Mouse (Mus musculus) olfactory bulb, adult 2 months (tissue): Measurements from ENCODE around the gene Camta1. TPM values are rescaled to one million over a fixed set of nuclear protein-coding genes. Genes with fewer than 3 reads are reported as not detected.

Experiments
- H3K27ac ChIP-seq: fragments of 200-500 bp; 2 replicates; pipeline ENCODE4 v1.5.1; 2012; ENCODE audit warnings: low read depth, low read length; ENCODE audit not compliant: insufficient read depth
- H3K4me1 ChIP-seq: fragments of 200-500 bp; 2 replicates; pipeline ENCODE4 v1.6.1; 2012; ENCODE audit warnings: low read length; ENCODE audit not compliant: control insufficient read depth, insufficient read depth
- H3K4me3 ChIP-seq: fragments of 200-500 bp; 2 replicates; pipeline ENCODE4 v1.5.1; 2012; ENCODE audit warnings: mild to moderate bottlenecking, low read depth, low read length, moderate library complexity; ENCODE audit not compliant: insufficient read depth
- CTCF ChIP-seq: fragments of 200-500 bp; IDR thresholded peaks from 2 replicates; pipeline ENCODE4 v1.5.1; 2012; ENCODE audit warnings: low read depth, mild to moderate bottlenecking, low read length, moderate library complexity; ENCODE audit not compliant: insufficient read depth
- POLR2A ChIP-seq: fragments of 200-500 bp; IDR thresholded peaks from 2 replicates; pipeline ENCODE4 v1.6.1; 2012; ENCODE audit warnings: mild to moderate bottlenecking, low read depth, low read length, moderate library complexity; ENCODE audit not compliant: insufficient read depth
- WGBS: fragments of 180-500 bp; shearing (Covaris S2); methylation state at CpG from one replicate; pipeline ENCODE4 v1.1.7; 2018; 5-methylcytosine and 5-hydroxymethylcytosine counted together
- polyA plus RNA-seq: library from polyadenylated mRNA; stranded (reverse); fragments of >200 nt; gene quantifications from 2 replicates; pipeline ENCODE4 v1.2.4, GENCODE M21; 2012; ENCODE audit warnings: low replicate concordance; ENCODE audit not compliant: missing spikeins, insufficient read depth, insufficient read length

The Camta1 gene
- polyA plus RNA-seq, 1 experiment = 363 TPM

DNA sequence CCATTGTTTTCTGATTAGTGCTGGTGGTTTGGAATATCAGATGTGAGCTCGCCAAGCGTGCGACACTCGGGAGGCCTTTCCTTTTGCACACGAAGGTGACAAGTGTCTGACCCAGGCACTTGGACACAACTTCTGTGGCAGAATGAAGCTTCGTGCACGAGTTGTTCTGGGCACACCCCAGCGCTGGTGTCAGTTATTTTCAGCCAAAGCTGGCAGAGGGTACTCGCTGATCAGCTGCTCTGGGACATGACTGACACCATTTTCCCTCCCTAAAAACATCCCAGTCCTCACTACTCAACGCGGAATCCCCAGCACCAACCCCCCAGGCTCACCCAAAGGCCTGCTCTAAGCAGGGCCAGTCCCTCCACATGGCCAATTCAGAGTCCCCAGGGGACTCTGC is 423.8 kb downstream of the Camta1 start:
- TF ChIP-seq POLR2A (no peak), CTCF (no peak)
- Histone ChIP-seq H3K4me1 (no peaks in the 10 kb centered on the region), H3K4me3 (no peak overlapping the region), H3K27ac (no peak overlapping the region)
- WGBS = 77% methylated on average over 11 of the region's 11 CpGs

DNA sequence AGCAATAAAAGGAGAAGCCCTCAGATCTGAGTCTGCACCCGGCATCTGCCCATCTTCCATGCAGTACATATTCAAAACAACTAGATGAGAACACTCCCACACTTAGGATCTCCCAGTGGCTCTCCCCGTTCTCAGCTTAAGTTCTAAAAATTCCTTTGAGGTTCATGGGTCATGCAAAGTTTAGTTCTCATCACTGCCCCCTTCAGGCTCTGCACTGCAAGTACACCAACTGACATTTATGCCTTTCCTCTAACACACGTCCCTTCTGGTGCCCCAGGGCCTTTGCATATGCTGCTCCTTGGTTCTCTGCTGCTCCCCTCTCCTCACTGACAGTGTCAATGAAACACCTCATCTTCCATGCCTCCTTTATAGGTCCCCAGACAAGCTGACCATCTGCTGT is 436.5 kb downstream of the Camta1 start:
- Histone ChIP-seq H3K27ac (no peak overlapping the region), H3K4me3 (no peak overlapping the region), H3K4me1 (peaks cover 8% of the 10 kb centered on the region; the same call in 1 of the 2 replicates)
- TF ChIP-seq POLR2A (no peak), CTCF (no peak)
- WGBS = 85% methylated on average over 3 of the region's 3 CpGs

DNA sequence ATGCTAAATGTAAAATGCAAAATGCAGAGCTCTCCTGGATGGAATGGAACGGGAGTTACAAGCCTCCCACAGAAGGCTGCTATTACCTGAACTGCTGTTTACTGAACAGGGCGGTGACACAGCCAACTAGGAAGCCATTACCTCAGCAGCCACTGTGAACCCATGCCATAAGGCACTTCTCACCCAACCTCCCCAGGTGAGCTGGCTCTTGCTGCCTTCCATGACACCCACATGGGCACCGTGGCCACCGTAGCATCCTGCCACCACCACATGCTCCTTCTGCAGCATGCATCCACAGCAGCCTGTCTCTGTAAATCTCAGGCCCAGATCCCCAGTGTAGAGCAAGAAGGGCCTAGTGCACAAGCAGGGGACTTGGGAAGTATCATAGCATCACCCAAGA is 438.8 kb downstream of the Camta1 start:
- 89% methylated on average over 4 of the region's 4 CpGs for WGBS
- no peak overlapping the region for H3K4me3 ChIP-seq
- H3K27ac ChIP-seq = no peak overlapping the region
- H3K4me1 ChIP-seq = peaks cover 8% of the 10 kb centered on the region; the same call in 1 of the 2 replicates
- TF ChIP-seq POLR2A (no peak), CTCF (no peak)

DNA sequence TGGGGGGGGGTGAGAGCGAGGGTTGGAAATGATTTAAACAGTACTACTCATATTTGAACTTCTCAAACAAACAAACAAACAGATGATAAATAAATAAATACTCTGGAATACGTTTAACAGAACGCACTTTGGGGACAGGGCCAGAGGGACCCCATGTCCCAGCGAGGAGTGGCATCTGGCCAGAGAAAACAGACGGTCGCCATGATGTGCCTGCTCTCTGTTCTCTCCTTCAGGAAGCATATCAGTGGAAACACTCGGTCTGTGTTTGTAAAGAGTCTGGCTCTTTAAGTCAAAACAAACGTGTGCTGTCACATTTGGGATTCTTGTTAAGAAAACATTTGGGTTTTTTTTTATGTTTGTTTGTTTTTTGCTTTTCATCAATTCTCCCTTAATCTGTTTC is 439.3 kb downstream of the Camta1 start:
- 73% methylated on average over 8 of the region's 8 CpGs for WGBS
- no peak for TF ChIP-seq POLR2A
- no peak for TF ChIP-seq CTCF
- Histone ChIP-seq H3K27ac (no peak overlapping the region), H3K4me1 (peaks cover 8% of the 10 kb centered on the region; the same call in 1 of the 2 replicates), H3K4me3 (no peak overlapping the region)

DNA sequence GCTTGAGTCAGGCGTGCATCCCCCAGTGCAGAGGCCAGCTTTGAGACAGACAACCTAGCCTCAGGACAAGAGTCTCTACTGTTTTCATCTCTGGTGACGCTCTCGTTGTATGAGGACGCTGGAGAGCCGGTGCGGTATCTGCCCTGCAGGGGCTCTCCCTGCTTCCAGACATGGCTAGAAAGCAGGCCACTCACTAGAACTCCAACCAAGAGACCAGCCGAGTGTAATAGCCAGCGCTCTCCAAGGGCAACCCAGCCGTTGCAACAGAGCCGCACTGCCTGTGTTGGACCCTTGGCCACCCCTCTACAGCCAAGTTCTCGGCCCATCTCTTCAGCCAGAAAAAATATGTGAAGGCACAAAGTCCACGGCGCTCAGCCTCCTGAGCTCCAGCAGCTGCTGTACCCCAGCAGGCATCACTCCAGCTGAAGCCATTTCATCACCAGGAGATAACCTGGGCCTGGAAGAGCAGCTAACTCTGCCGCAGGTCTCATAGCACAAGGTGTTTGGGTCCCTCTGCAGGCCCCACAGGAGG is 443.3 kb downstream of the Camta1 start:
- WGBS = 92% methylated on average over 14 of the region's 14 CpGs
- H3K27ac ChIP-seq = no peak overlapping the region
- peaks cover 8% of the 10 kb centered on the region; the same call in 1 of the 2 replicates for H3K4me1 ChIP-seq
- no peak overlapping the region for H3K4me3 ChIP-seq
- TF ChIP-seq CTCF = no peak
- no peak for TF ChIP-seq POLR2A

DNA sequence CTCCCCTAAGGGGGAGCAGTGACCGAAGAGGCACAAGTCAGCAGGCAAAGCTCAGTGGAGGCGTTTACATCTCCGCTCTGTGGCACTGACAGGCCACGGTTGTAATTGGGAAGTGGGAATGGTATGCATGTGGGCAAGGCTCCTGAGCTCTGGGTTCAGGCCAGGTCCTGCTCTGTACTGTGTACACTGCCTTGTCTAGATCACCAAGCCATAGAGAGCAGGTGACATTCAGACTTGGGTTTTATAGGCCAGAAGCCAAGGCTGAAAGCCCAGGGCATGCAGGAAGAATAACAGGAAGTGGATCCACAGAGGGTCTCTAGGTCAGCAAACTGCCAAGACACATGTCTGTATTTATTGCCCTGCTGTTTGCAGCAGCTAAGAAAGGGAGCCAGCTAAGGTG is 445.9 kb downstream of the Camta1 start:
- no peak overlapping the region for H3K4me3 ChIP-seq
- H3K4me1 ChIP-seq = peaks cover 29% of the 10 kb centered on the region
- TF ChIP-seq POLR2A (no peak), CTCF (no peak)
- no peak overlapping the region for H3K27ac ChIP-seq
- WGBS = 92% methylated on average over 4 of the region's 4 CpGs

DNA sequence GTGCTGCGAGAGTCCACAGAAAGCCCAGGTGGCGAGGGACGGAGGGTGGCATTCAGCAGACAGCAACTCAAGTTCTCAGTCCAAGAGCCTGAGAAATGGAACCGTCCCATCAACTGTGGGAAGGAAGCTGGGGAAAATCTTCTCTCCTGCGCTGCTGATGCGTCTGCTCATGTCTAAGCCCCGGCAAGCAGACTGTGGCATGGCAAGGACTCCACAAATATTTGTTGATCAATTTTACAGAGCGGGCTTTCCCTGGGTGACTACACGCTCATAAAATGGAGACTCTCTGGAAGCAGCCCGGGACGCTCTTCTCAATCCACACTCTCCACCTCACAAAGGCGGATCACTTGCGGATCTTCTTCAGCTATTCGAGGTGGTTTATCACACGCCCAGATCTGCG is 446.3 kb downstream of the Camta1 start:
- 97% methylated on average over 16 of the region's 16 CpGs for WGBS
- TF ChIP-seq CTCF = no peak
- TF ChIP-seq POLR2A = no peak
- Histone ChIP-seq H3K4me1 (peaks cover 28% of the 10 kb centered on the region), H3K4me3 (no peak overlapping the region), H3K27ac (no peak overlapping the region)

DNA sequence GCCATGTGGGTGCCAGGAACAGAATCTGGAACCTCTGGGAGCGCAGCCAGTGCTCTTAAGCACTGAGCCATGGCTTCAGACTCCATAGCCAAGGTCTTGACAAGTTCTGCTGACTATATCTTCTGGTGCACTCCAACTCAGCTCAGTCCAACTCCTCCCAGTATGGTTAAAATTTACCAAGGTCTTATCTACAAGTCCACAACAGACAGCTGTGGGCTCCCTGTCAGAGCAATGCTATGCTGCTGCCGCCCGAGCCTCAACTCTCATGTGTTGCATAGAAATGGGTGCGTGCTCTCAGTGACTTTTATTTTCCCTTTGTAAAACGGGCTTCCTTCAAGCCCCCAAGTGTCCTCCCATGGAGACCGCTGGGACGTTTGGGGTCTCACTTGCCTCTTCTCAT is 446.7 kb downstream of the Camta1 start:
- Histone ChIP-seq H3K27ac (no peak overlapping the region), H3K4me3 (no peak overlapping the region), H3K4me1 (peaks cover 27% of the 10 kb centered on the region)
- 98% methylated on average over 7 of the region's 7 CpGs for WGBS
- TF ChIP-seq CTCF (no peak), POLR2A (no peak)

DNA sequence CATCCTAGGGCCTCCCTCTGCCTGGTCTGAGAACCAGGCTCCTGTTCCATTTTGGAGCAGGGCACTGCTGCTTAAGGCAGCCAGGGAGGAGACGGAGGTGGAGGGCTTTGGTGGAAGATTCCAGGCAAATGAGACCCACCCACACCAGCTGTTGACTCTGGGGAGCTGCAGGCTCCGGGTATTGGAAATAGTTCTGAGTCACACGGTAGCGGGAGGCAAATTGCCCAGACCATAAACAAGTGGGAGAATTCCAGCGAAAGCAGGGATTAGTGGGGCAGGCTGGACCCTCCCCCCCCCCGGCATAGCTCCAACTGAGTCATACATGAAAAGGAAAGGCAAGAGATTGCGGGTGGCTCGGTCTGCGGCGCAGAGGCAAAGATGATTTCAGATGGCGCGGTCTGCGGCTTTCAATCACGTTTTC is 450.0 kb downstream of the Camta1 start:
- no peak for TF ChIP-seq POLR2A
- no peak for TF ChIP-seq CTCF
- Histone ChIP-seq H3K4me3 (no peak overlapping the region), H3K4me1 (peaks cover 29% of the 10 kb centered on the region), H3K27ac (no peak overlapping the region)
- WGBS = 4% methylated on average over 14 of the region's 14 CpGs

DNA sequence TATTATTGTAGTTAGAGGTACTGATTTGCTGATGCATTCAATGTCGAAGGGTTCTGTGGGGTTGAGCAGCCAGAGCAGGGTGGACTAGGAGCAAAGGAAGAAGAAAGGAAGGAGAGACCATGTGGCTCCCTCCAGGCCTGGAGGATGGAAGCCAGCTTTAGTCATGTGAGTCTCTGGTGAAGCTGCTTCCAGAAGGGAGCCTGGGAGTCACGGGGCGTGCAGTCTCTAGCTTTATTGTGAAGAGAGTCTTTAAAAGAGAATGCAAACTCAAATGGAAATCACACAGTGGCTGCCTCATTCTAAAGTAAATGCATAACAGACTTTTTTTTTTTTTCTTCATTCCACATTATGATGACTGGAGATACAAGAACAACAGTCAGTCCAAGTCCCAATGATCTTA is 450.7 kb downstream of the Camta1 start:
- TF ChIP-seq CTCF (no peak), POLR2A (no peak)
- peaks cover 29% of the 10 kb centered on the region for H3K4me1 ChIP-seq
- H3K27ac ChIP-seq = no peak overlapping the region
- 27% methylated on average over 3 of the region's 3 CpGs for WGBS
- no peak overlapping the region for H3K4me3 ChIP-seq
